Mouse (Mus musculus) liver, postnatal 0 days (tissue): Measurements from ENCODE around the gene Ampd1.

Experiments used
- CTCF ChIP-seq: sonication (generic); IDR thresholded peaks from 2 replicates; pipeline ENCODE4 v1.5.1; 2016; ENCODE audit warnings: antibody characterized with exemption, low read depth
- EP300 ChIP-seq: IDR thresholded peaks from 2 replicates; pipeline ENCODE4 v1.6.1; 2016; ENCODE audit warnings: antibody characterized with exemption, low read depth, mild to moderate bottlenecking

DNA sequence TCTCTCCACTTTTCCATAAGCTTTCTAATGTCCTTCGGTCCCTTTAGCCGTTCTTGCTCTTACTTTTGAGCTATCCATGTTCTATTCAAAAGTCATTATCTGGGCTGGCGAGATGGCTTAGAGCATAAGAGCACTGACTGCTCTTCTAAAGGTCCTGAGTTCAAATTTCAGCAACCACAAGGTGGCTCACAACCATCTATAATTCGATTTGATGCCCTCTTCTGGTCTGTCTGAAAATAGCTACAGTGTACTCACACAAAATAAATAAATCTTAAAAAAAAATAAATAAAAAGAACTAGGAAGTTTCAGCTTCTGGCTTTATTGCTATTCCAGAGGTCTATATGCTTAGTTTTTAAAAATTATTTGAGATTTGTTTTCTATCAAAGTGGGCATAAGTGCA is 74.0 kb downstream of the Ampd1 start:
- TF ChIP-seq CTCF (peak; percentile 40), EP300 (no peak)
